Mouse (Mus musculus) embryonic stem cell, embryonic (primary cell): Measurements from ENCODE around the gene Ap3m1.
"Not testable (repeated sequence)": the region's sequence is repeated elsewhere in the genome, so short reads cannot be mapped to it uniquely, and the experiment has no call there.

Experiments used
- CTCF ChIA-PET, 4 experiments: fragments of 300-600 bp in 2 of 4; fragments of 350-600 bp in 2 of 4; sonication (Branson Sonifier 250); formaldehyde crosslinking; loops; one replicate each; lab custom pipeline; 2022; ENCODE audit warnings: inconsistent platforms in 2 of 4; lab: Charles Lee
- POLR2A ChIA-PET, 4 experiments: fragments of 300-600 bp in 2 of 4; fragments of 350-600 bp in 2 of 4; sonication (Branson Sonifier 250); formaldehyde crosslinking; loops; one replicate each; lab custom pipeline; 2022; ENCODE audit warnings: antibody characterized with exemption in 4 of 4, inconsistent platforms in 1 of 4; lab: Charles Lee

Ap3m1 gene

GRCm38 (mm10) chr14:21052112-21052780 is at the start of gene Ap3m1, which contains the start of gene Adk:
Ap3m1 (minus strand) TSS chr14:21052508.
Adk (plus strand) TSS chr14:21052574.
- CTCF ChIA-PET: interaction anchor here (0.6 to 2.4 kb wide), 18 partner anchors 16 to 690 kb away, joined by 3 to 13 read pairs (median 4); partner anchors contain the start of gene Vcl (in 1 of the 4)
- POLR2A ChIA-PET: interaction anchor here (0.5 to 6.9 kb wide), 186 partner anchors 8 to 942 kb away, joined by 3 to 138 read pairs (median 4); partner anchors contain the start of genes Kat6b (in 3 of the 4), Vcl (in 3 of the 4), Camk2g (in 2 of the 4) and Dusp13 (in 2 of the 4)

DNA sequence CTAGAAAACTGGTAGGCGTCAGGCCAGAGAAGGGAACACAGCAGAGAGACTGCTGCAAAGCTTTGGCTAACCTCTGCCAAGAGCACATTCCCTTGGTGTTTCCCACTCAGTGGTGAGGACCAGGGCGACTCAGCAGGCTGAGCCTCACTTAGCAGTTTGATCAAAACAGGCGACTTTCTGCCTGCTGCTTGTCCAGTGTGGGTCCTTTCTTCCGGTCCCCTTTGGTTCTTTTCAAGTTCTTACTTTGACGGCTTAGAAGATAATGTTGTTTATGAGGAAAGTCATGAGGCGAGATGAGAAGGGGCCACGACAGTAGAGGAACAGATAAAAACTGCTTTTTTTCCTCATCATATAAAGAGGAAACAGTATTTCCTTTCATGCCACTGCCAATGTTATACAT is 49.3 kb upstream of the Ap3m1 start:
- POLR2A ChIA-PET: interaction anchor here in 1 of 4 experiments (1.4 kb wide), 1 partner anchor 49 kb away, joined by 4 read pairs; the partner anchor contains the start of genes Adk and Ap3m1

GRCm38 (mm10) chr14:21100876-21101275 is 48.6 kb upstream of the Ap3m1 start:
- POLR2A ChIA-PET: interaction anchor here in 1 of 4 experiments (0.6 to 1.4 kb wide), 4 partner anchors 25 to 337 kb away, joined by 3 to 6 read pairs (median 4); partner anchors contain the start of genes Adk and Ap3m1

More for the DNA sequence above, 49.3 kb upstream of the Ap3m1 start:
- CTCF ChIA-PET: interaction anchor here in 2 of 4 experiments (1.3 to 1.7 kb wide), 2 partner anchors 19 to 640 kb away, joined by 3 to 4 read pairs; no protein-coding TSS in a partner anchor

DNA sequence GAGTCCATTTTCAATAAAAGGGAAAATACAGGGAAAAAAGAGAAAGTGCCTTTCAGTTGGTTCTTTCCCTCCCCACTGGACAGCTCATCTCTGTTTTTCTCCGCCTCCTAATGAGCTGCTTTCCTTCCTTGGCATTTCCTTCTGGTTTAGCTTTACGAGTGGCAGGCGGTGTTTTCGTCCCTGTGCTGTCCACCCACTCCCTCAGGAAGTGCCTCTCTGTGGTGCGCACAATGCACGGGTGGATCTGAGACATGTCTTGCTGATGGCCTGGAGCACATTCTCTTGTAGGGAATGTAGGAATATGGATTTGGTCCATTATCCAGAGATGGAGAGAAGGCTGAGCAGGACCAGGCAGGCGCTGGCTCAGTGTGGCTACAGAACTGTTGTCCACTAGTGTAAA is 47.1 kb upstream of the Ap3m1 start:
- CTCF ChIA-PET: interaction anchor here in 1 of 4 experiments (0.6 kb wide), 1 partner anchor 17 kb away, joined by 3 read pairs; no protein-coding TSS in a partner anchor

More at GRCm38 (mm10) chr14:21100876-21101275, 48.6 kb upstream of the Ap3m1 start:
- CTCF ChIA-PET: interaction anchor here in 2 of 4 experiments (1.3 to 1.7 kb wide), 2 partner anchors 20 to 641 kb away, joined by 3 to 4 read pairs; no protein-coding TSS in a partner anchor

GRCm38 (mm10) chr14:21096689-21097088 is 44.4 kb upstream of the Ap3m1 start:
- ChIA-PET CTCF (no interaction called here), POLR2A (interaction anchor here in 1 of 4 experiments (1.4 kb wide), 1 partner anchor 44 kb away, joined by 3 read pairs; the partner anchor contains the start of genes Adk and Ap3m1)

More for the DNA sequence above, 47.1 kb upstream of the Ap3m1 start:
- POLR2A ChIA-PET: interaction anchor here in 1 of 4 experiments (0.6 kb wide), 2 partner anchors 8 to 580 kb away, joined by 7 to 14 read pairs; no protein-coding TSS in a partner anchor

DNA sequence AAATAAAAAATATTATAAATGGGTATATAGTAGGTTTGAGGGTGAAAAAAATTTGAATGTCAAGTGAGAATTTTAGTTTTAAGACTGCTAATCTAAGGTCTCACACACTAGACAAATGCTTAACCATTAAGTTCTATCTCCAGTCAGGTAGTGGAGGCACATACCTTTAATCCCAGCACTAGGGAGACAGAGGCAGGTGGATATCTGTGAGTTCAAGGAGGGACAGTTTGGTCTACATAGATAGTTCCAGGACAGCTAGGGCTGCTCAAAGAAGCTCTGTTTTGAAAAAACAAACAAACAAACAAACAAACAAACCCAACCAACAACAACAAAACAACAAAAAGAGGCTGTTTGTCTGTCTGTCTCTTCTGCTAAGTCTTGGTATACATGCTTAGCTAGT is 44.0 kb upstream of the Ap3m1 start:
- POLR2A ChIA-PET: interaction anchor here in 1 of 4 experiments (1.4 kb wide), 1 partner anchor 44 kb away, joined by 3 read pairs; the partner anchor contains the start of genes Adk and Ap3m1
- CTCF ChIA-PET: no interaction called here

- CTCF ChIA-PET: not testable (repeated sequence)
- POLR2A ChIA-PET: interaction anchor here in 2 of 4 experiments (0.7 to 1.2 kb wide), 3 partner anchors 18 to 320 kb away, joined by 3 to 11 read pairs (median 4); partner anchors contain the start of genes Adk (in 1 of the 2) and Ap3m1 (in 1 of the 2)
These were observed 41.9 kb upstream of the Ap3m1 start for GRCm38 (mm10) chr14:21094161-21094560.

GRCm38 (mm10) chr14:21090930-21091486 is 38.7 kb upstream of the Ap3m1 start:
- CTCF ChIA-PET: interaction anchor here in 2 of 4 experiments (0.6 to 0.8 kb wide), 4 partner anchors 22 to 204 kb away, joined by 3 to 12 read pairs (median 7); no protein-coding TSS in a partner anchor
- POLR2A ChIA-PET: interaction anchor here in 3 of 4 experiments (0.6 to 2.2 kb wide), 4 partner anchors 9 to 39 kb away, joined by 3 to 7 read pairs (median 5); partner anchors contain the start of genes Adk (in 1 of the 3) and Ap3m1 (in 1 of the 3)

- ChIA-PET POLR2A (interaction anchor here in 2 of 4 experiments (0.8 to 2.2 kb wide), 3 partner anchors 13 to 38 kb away, joined by 3 to 7 read pairs (median 5); partner anchors contain the start of genes Adk (in 2 of the 2) and Ap3m1 (in 2 of the 2)), CTCF (interaction anchor here in 1 of 4 experiments (0.6 kb wide), 2 partner anchors 24 to 39 kb away, joined by 11 to 12 read pairs; no protein-coding TSS in a partner anchor)
These were observed 38.1 kb upstream of the Ap3m1 start for GRCm38 (mm10) chr14:21090400-21090799.

DNA sequence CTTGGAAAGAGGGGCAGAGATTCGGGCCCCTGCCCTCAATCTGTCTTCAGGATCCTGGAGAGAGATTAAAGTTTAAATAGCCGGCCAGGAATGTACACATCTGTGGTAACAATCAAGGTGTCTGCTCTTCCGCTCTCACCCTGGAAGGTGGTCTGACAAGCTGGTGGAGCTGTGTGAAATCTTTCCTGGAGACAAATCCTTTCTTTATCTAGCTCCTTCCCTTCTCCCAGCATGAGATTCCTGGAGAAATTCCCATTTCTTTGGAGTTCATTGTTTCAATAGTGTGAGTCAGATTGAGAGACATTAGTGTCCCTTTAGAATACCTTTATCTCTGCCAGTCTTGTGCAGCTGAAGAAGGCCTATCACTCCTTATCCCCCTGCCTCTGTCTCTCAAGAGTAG is 36.4 kb upstream of the Ap3m1 start:
- ChIA-PET POLR2A (interaction anchor here in 2 of 4 experiments (0.6 to 3.6 kb wide), 8 partner anchors 9 to 160 kb away, joined by 3 to 25 read pairs (median 8); partner anchors contain the start of genes Adk (in 2 of the 2), Ap3m1 (in 2 of the 2) and Vcl (in 1 of the 2)), CTCF (interaction anchor here in 2 of 4 experiments (0.9 to 1.0 kb wide), 2 partner anchors 19 to 32 kb away, joined by 3 read pairs; no protein-coding TSS in a partner anchor)

DNA sequence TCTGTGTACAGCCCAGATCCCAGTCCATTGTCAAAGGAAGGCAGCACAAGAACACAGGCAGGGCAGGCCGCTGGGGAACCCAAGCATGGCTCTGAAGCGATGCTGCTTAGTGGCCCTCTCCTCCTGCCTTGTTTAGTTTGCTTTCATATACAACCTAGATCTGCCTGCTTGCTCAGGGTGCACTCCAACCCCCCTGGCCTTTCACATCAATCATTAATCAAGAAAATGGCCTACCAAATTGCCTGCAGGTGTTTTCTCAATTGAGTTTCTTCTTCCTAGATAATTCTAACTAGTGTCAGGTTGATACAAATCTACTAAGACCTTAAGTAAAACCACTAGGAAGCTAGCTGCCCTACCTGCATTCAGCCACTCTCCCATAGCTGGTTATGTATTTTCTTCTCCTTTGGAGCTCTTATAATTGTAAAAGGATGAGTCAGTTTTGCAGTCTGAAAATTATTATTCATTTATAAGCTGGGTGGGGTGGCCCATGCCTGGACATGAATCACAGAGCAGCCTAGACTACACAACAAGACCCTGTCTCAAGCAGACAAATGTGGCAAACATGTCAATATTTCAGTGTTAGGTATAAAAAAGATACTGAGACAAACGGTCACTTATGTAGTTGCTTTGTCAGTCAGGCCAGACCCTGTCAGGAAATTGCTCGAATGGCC is 35.2 kb upstream of the Ap3m1 start:
- ChIA-PET CTCF (interaction anchor here in 1 of 4 experiments (1.0 kb wide), 1 partner anchor 18 kb away, joined by 3 read pairs; no protein-coding TSS in a partner anchor), POLR2A (interaction anchor here in 3 of 4 experiments (0.7 to 3.6 kb wide), 10 partner anchors 9 to 160 kb away, joined by 3 to 25 read pairs (median 6); partner anchors contain the start of genes Adk (in 2 of the 3) and Ap3m1 (in 2 of the 3))

- POLR2A ChIA-PET: interaction anchor here in 3 of 4 experiments (1.0 to 3.6 kb wide), 7 partner anchors 9 to 159 kb away, joined by 3 to 25 read pairs (median 6); partner anchors contain the start of genes Adk (in 2 of the 3) and Ap3m1 (in 2 of the 3)
- CTCF ChIA-PET: interaction anchor here in 1 of 4 experiments (0.9 kb wide), 1 partner anchor 45 kb away, joined by 3 read pairs; no protein-coding TSS in a partner anchor
These were observed 34.6 kb upstream of the Ap3m1 start for GRCm38 (mm10) chr14:21086827-21087351.

DNA sequence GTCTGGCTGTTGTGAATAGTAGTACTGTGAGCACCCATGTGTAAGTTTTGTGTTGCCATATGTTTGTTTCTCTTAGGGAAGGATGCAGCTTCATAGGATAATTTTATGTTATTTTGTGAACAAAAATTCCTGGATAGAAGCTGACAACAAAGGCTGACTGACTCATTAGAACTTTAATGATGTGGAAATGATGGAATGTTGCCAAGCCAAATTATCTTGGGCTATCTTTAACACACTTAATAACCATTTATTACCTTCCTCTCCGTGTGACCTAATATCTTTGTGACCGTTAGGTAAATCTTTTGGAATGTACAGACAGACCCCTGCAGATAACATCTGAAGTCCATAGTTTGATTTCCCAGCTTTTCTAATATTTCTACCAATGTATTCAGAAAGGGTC is 33.8 kb upstream of the Ap3m1 start:
- CTCF ChIA-PET: interaction anchor here in 1 of 4 experiments (0.9 kb wide), 1 partner anchor 46 kb away, joined by 3 read pairs; no protein-coding TSS in a partner anchor
- POLR2A ChIA-PET: interaction anchor here in 3 of 4 experiments (1.0 to 3.6 kb wide), 7 partner anchors 9 to 159 kb away, joined by 3 to 25 read pairs (median 5); partner anchors contain the start of genes Adk (in 2 of the 3), Ap3m1 (in 2 of the 3) and Vcl (in 1 of the 3)

DNA sequence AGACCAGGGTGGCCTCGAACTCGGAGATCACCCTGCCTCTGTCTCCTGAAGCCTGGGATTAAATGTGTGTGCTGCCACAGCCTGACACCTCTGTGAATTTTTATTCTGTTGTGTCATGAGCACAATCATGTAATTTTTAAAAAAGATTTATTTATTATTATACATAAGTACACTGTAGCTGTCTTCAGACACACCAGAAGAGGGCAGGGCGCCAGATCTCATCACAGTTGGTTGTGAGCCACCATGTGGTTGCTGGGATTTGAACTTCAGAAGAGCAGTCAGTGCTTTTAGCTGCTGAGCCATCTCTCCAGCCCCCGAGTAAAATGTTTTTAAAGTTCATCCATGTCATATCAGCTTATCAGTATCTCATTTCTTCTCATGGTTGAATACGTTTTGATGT is 33.4 kb upstream of the Ap3m1 start:
- POLR2A ChIA-PET: interaction anchor here in 1 of 4 experiments (0.9 to 3.6 kb wide), 4 partner anchors 9 to 157 kb away, joined by 3 to 25 read pairs (median 4); partner anchors contain the start of genes Adk, Ap3m1 and Vcl
- CTCF ChIA-PET: no interaction called here

GRCm38 (mm10) chr14:21082823-21083222 is 30.5 kb upstream of the Ap3m1 start:
- CTCF ChIA-PET: no interaction called here
- POLR2A ChIA-PET: no interaction called here

DNA sequence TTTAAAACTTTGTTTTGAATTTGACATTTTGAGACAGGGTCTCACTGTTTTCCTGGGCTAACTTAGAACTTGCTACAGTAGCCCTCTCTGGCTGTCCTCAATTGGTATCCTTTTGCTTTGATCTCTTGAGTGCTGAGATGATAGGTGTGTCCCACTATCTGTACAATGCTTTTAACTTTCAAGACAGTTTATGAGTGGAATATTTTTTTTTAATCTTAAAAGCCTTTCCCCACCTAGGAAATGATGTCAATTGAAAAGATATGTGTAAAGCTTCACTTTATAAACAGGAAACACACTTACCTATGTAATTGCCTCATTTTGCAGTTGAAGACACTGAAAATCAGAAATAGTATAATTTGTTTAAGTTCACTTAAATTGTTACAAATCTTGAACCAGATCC is 26.2 kb upstream of the Ap3m1 start:
- POLR2A ChIA-PET: interaction anchor here in 3 of 4 experiments (0.5 to 2.8 kb wide), 3 partner anchors 10 to 630 kb away, joined by 3 to 8 read pairs (median 6); partner anchors contain the start of genes Adk (in 1 of the 3) and Ap3m1 (in 1 of the 3)

More for the DNA sequence above, 26.2 kb upstream of the Ap3m1 start:
- CTCF ChIA-PET: no interaction called here
